Mouse (Mus musculus) erythroblast, embryonic 14.5 days (primary cell): Measurements from ENCODE around the gene Ccdc155.

Experiments
- GATA1 ChIP-seq: IDR thresholded peaks from 2 replicates; pipeline ENCODE4 v1.6.1; 2012; ENCODE audit warnings: low read length, inconsistent platforms, mixed read lengths
- TAL1 ChIP-seq: IDR thresholded peaks from 3 replicates; pipeline ENCODE4 v1.6.1; 2012; ENCODE audit warnings: low read length, inconsistent platforms, mixed read lengths

DNA sequence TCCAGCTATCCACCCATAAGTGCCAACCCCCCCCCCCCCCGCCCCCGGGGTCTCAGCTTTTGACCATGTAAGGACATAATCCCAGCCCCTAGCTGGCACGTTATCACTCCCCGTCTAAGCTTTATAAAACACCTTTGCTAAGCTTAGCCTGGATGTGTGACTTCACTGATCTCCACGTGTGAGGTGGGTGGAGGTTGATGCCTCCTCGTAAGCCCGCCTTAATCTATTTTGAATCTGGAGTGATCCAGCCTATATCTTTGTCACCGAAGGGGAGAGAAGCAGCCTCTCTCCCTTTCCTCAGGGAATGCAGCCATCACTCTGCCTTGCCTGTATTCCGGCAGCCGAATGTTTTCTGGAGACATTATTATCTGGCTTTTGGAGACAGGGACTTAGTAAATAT lies 2.0 kb downstream of the Ccdc155 start:
- TF ChIP-seq TAL1, result no peak
- TF ChIP-seq GATA1, result no peak
